Mouse (Mus musculus) E14TG2a.4 (cell line): Measurements from ENCODE around the gene Trp53inp2.

Experiments
- CTCF ChIP-seq: conservative IDR thresholded peaks from 2 replicates; pipeline ENCODE4 v1.5.1; 2014; ENCODE audit warnings: low read length
- NANOG ChIP-seq: IDR thresholded peaks from 2 replicates; pipeline ENCODE4 v1.6.1; 2014; ENCODE audit warnings: borderline replicate concordance, low read length, mixed read lengths
- POU5F1 ChIP-seq: IDR thresholded peaks from 2 replicates; pipeline ENCODE4 v1.6.1; 2014; ENCODE audit warnings: low read length, borderline replicate concordance

DNA sequence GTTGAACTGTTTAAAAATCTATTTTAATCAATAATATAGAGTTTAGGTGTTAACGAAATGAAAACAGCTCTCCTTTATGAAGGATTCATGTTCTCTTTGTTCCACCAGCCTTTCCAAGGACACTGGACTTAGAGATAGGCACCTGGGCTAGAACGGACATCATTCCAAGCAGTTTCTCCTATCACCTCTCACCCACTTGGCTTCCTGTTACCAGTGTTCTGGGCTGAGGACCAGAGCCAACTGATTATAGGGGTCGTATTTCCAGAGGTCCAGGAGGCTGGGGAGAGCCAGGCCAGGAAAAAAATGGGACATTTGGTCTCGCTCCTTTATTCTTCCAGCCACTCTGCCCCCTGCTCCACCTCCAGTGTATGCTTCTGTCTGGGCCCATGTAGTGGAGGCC, 8.4 kb upstream of the Trp53inp2 start:
- no peak for TF ChIP-seq CTCF
- TF ChIP-seq POU5F1: no peak
- TF ChIP-seq NANOG: no peak
